Mouse (Mus musculus): ENCODE measurements at regions not wholly inside any gene's neighbourhood (a gene's known extent, or its start where the extent isn't known, plus 50 kb on each side); places are given as distances from the start of the nearest gene placed in this dataset.

DNA sequence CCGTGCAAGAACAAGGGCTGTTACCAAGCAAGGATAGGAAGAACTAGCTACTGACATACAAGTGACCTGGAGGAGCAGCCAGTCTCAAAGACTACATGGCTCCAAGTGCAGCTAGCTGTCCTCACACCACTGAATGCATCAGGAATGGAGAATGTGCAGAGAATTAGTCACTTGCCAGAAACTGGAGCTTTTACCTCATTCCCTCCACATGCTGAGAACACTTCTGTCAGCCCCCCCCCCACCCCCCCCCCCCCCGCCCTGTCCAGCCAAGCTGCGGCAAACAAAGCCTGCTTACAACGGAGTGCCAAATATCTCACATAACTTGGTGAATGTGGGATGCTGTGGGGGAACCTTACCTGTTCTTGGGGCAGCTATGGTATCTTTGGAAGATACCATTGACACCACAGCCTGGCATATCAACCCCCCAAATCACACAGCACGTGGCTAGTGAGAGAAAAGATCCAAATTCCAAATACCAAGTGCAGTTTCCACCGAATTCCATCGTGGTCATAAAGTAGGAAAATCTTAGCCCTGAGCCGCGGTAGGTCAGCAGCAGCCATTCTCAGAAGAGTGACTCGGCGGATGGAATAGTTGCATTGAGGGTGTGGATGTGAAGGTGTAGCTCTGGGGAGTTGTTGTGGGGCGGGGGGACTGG lies 126.3 kb downstream of the Gadd45g start:
- no peak for ATAC-seq (ENCODE audit: low FRiP score, low TSS enrichment)
- H3K27me3 ChIP-seq (ENCODE audit: control insufficient read depth, insufficient read depth, low read length): no peaks in the 10 kb centered on the region
- 80% methylated on average over 12 of the region's 12 CpGs for WGBS
- H3K9ac ChIP-seq (replicated peaks; ENCODE audit: low read length): no peak overlapping the region
- no peaks in the 10 kb centered on the region for H3K36me3 ChIP-seq (ENCODE audit: control insufficient read depth, insufficient read depth, low read length)
- DNase-seq: no peak
- H3K27ac ChIP-seq (replicated peaks; ENCODE audit: low read depth, low read length): no peak overlapping the region
- peaks cover 12% of the 10 kb centered on the region; the same call in 1 of the 2 replicates for H3K4me1 ChIP-seq (ENCODE audit: control insufficient read depth, insufficient read depth, low read length)
- no peak overlapping the region for H3K4me3 ChIP-seq (replicated peaks; ENCODE audit: low read depth, low read length)
- no peak overlapping the region for H3K4me2 ChIP-seq (ENCODE audit: low read length)
- H3K9me3 ChIP-seq (ENCODE audit: control insufficient read depth, low read length): no peaks in the 10 kb centered on the region

DNA sequence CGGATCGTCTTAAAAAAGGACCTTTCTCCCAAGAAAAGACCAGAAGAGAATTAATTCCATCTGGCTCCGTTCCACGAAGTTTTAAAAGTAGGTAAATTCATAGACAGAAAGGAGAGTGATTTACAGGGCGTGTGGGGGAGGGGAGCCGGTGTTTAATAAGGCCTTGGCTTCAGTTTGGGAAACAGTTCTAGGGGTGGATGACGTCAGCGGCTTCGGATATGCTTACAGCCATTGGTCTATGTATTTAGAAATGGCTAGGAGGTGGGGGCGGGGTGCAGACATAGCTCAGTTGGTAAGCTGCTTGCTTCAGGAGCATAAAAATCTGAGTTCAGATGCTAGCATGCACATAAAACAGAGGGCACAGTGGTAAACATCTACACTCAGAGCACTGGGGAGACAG lies 127.0 kb downstream of the Gadd45g start:
- no peak for DNase-seq
- no peak overlapping the region for H3K4me2 ChIP-seq (ENCODE audit: low read length)
- 82% methylated on average over 10 of the region's 10 CpGs for WGBS
- H3K9me3 ChIP-seq (ENCODE audit: control insufficient read depth, low read length): no peaks in the 10 kb centered on the region
- H3K4me1 ChIP-seq (ENCODE audit: control insufficient read depth, insufficient read depth, low read length): peaks cover 12% of the 10 kb centered on the region; the same call in 1 of the 2 replicates
- no peak overlapping the region for H3K4me3 ChIP-seq (replicated peaks; ENCODE audit: low read depth, low read length)
- H3K9ac ChIP-seq (replicated peaks; ENCODE audit: low read length): no peak overlapping the region
- no peak overlapping the region for H3K27ac ChIP-seq (replicated peaks; ENCODE audit: low read depth, low read length)
- no peak for ATAC-seq (ENCODE audit: low FRiP score, low TSS enrichment)
- no peaks in the 10 kb centered on the region for H3K36me3 ChIP-seq (ENCODE audit: control insufficient read depth, insufficient read depth, low read length)
- H3K27me3 ChIP-seq (ENCODE audit: control insufficient read depth, insufficient read depth, low read length): no peaks in the 10 kb centered on the region

DNA sequence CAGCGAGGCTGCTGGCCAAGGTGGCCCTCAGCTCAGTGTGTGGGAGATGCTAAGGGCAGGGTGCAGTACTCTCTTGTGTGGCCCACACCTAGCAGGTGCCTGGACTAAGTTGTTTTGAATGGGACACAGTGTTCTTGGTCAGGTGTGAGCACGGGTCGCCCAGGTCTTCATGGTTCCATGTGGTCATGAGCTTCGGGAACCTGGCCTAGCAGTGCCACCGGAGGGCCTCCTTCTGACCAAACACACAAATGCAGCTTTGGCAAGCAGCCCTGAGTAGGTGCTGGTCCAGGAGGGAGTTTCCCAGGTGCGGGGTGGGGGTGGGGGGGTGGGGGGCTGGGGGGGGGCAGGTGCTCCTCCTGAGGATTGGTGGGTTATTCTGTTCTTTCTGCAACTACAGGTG lies 127.6 kb downstream of the Gadd45g start:
- H3K27ac ChIP-seq (replicated peaks; ENCODE audit: low read depth, low read length): no peak overlapping the region
- no peaks in the 10 kb centered on the region for H3K36me3 ChIP-seq (ENCODE audit: control insufficient read depth, insufficient read depth, low read length)
- H3K9ac ChIP-seq (replicated peaks; ENCODE audit: low read length): no peak overlapping the region
- no peak overlapping the region for H3K4me3 ChIP-seq (replicated peaks; ENCODE audit: low read depth, low read length)
- no peaks in the 10 kb centered on the region for H3K27me3 ChIP-seq (ENCODE audit: control insufficient read depth, insufficient read depth, low read length)
- no peak for ATAC-seq (ENCODE audit: low FRiP score, low TSS enrichment)
- no peak overlapping the region for H3K4me2 ChIP-seq (ENCODE audit: low read length)
- WGBS: 93% methylated on average over 6 of the region's 6 CpGs
- no peak for DNase-seq
- H3K4me1 ChIP-seq (ENCODE audit: control insufficient read depth, insufficient read depth, low read length): peaks cover 12% of the 10 kb centered on the region; the same call in 1 of the 2 replicates
- H3K9me3 ChIP-seq (ENCODE audit: control insufficient read depth, low read length): no peaks in the 10 kb centered on the region

DNA sequence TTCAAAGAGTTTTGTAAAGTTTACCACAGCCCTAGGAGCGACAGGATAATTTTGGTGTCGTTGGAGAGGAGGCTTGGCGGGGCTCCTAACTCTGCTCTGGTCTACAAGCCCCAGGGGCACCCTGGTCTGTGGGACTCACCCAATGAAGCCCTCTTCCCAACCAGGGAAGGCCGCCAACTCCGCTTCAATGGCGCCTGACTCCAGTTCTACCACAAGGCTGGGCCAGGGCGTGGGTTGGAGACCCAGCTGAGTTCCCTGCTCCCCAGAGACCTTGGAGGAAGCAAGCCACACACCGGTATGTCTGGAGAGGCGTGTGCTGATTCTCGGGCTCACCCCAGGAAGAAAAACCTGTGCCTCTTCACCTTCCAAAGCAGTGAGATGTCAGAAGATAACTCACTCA lies 128.9 kb downstream of the Gadd45g start:
- Histone ChIP-seq H3K9ac (replicated peaks; ENCODE audit: low read length) (no peak overlapping the region), H3K4me2 (ENCODE audit: low read length) (no peak overlapping the region), H3K4me1 (ENCODE audit: control insufficient read depth, insufficient read depth, low read length) (peaks cover 12% of the 10 kb centered on the region; the same call in 1 of the 2 replicates), H3K27me3 (ENCODE audit: control insufficient read depth, insufficient read depth, low read length) (no peaks in the 10 kb centered on the region), H3K27ac (replicated peaks; ENCODE audit: low read depth, low read length) (no peak overlapping the region), H3K4me3 (replicated peaks; ENCODE audit: low read depth, low read length) (no peak overlapping the region), H3K36me3 (ENCODE audit: control insufficient read depth, insufficient read depth, low read length) (no peaks in the 10 kb centered on the region), H3K9me3 (ENCODE audit: control insufficient read depth, low read length) (no peaks in the 10 kb centered on the region)
- ATAC-seq (ENCODE audit: low FRiP score, low TSS enrichment) (no peak), DNase-seq (no peak)
- WGBS: 77% methylated on average over 10 of the region's 10 CpGs

DNA sequence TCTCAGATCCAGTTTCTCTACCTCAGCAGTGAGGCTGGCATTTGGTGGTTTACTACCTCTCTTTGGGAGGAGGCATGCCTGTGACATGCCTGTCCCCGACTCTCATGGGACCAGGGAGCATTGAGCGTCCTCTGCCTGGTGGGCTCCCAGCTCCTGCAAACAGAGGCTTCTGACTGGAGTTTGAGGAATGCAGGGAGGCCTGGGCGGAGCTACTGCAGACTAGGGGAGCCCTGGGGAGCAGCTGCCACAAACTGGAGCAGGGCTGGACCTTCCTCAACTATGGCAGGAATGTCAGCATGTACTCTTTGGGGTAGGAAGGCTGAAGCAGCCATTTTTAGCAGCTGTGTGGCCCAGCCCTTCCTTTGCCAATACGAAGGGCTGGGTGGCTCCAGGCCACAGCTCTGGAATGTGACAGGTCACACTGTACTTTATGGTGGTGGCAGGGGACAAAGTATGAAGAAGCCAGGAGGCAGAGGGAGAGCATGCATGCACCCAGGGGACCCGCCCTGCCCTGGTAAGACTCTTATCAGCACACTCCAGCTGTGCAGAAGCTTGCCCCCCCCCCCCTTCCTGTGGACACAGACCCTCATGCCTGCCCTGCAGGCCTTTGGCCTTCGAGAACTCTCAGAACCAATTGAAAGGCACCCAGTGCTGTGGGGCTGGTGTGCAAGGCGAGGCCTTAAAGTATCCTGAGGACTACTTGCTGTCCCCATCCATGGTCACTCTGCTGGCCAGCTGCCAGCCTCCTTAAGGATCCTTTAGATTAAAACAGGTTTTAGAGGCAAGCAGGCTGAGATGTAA lies 129.5 kb downstream of the Gadd45g start:
- H3K9me3 ChIP-seq (ENCODE audit: control insufficient read depth, low read length): no peaks in the 10 kb centered on the region
- H3K36me3 ChIP-seq (ENCODE audit: control insufficient read depth, insufficient read depth, low read length): no peaks in the 10 kb centered on the region
- ATAC-seq (ENCODE audit: low FRiP score, low TSS enrichment) (no peak), DNase-seq (peak; percentile 30)
- no peaks in the 10 kb centered on the region for H3K27me3 ChIP-seq (ENCODE audit: control insufficient read depth, insufficient read depth, low read length)
- no peak overlapping the region for H3K27ac ChIP-seq (replicated peaks; ENCODE audit: low read depth, low read length)
- no peak overlapping the region for H3K4me2 ChIP-seq (ENCODE audit: low read length)
- WGBS: 48% methylated on average over 7 of the region's 7 CpGs
- no peak overlapping the region for H3K9ac ChIP-seq (replicated peaks; ENCODE audit: low read length)
- peaks cover 12% of the 10 kb centered on the region; the same call in 1 of the 2 replicates for H3K4me1 ChIP-seq (ENCODE audit: control insufficient read depth, insufficient read depth, low read length)
- no peak overlapping the region for H3K4me3 ChIP-seq (replicated peaks; ENCODE audit: low read depth, low read length)

DNA sequence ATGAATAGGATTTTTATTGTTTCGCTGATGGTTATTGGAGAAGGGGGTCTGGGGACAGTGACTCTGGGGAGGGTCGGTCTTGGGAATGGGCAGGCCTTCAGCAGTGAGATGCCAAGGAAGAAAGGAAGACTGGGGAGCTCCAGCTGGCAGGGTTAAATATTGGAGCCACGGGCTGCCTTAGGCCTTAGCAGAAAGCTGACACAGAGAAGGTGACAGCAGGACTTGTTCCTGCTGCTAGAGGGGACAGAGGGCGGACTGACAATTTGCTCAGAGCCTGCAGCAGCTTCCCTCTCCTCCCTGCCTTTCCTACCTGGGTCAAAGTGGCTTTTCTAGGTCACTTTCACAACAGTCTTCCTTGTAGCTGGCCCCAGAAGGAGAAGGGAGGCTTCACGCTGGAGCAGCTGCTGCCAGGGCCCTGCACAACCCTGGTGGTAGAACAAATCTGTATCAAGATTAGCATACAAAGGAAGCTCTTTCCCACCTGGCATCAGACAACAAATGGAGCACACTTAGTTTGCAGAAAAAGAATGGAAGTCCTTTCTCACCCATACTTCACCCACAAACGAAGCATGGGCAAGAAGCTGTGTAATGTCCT lies 130.2 kb downstream of the Gadd45g start:
- WGBS: 74% methylated on average over 6 of the region's 6 CpGs
- H3K36me3 ChIP-seq (ENCODE audit: control insufficient read depth, insufficient read depth, low read length): no peaks in the 10 kb centered on the region
- H3K4me3 ChIP-seq (replicated peaks; ENCODE audit: low read depth, low read length): no peak overlapping the region
- no peaks in the 10 kb centered on the region for H3K9me3 ChIP-seq (ENCODE audit: control insufficient read depth, low read length)
- H3K4me1 ChIP-seq (ENCODE audit: control insufficient read depth, insufficient read depth, low read length): peaks cover 12% of the 10 kb centered on the region; the same call in 1 of the 2 replicates
- DNase-seq (no peak), ATAC-seq (ENCODE audit: low FRiP score, low TSS enrichment) (no peak)
- no peak overlapping the region for H3K4me2 ChIP-seq (ENCODE audit: low read length)
- H3K27me3 ChIP-seq (ENCODE audit: control insufficient read depth, insufficient read depth, low read length): no peaks in the 10 kb centered on the region
- no peak overlapping the region for H3K9ac ChIP-seq (replicated peaks; ENCODE audit: low read length)
- no peak overlapping the region for H3K27ac ChIP-seq (replicated peaks; ENCODE audit: low read depth, low read length)

DNA sequence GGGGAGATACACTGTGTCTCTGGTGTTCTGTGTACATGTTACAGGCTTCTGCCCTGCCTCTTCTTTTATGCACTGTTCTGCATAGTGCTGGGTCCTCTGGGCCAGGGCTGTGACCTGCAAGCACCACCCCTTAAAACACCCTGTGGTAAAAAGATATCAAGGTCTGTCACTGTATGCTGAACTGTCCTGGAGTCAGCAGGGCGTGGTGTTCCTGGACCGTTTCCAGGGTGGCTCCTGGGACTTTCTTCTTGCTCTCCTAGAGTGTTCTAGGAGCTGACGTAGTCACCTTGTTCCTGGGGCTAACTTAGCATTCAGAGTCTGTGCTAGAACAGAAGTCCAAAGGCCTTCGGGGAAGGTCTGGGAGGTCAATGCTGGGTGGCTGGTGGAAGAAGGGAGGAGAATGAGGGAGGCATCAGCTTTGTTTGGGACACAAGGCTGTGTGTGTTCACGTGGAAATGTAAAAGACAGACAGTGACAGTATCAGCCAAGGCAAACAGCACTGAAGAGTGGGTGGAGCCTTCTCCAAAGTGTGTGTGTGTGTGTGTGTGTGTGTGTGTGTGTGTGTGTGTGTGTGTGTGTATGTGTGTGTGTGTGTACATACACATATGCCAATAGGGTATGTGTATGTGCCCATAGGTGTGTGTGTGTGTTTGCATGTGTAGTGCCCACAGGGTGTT lies 133.0 kb downstream of the Gadd45g start:
- ATAC-seq (ENCODE audit: low FRiP score, low TSS enrichment) (no peak), DNase-seq (no peak)
- no peak overlapping the region for H3K27ac ChIP-seq (replicated peaks; ENCODE audit: low read depth, low read length)
- H3K4me3 ChIP-seq (replicated peaks; ENCODE audit: low read depth, low read length): no peak overlapping the region
- peaks cover 12% of the 10 kb centered on the region; the same call in 1 of the 2 replicates for H3K4me1 ChIP-seq (ENCODE audit: control insufficient read depth, insufficient read depth, low read length)
- H3K27me3 ChIP-seq (ENCODE audit: control insufficient read depth, insufficient read depth, low read length): no peaks in the 10 kb centered on the region
- no peak overlapping the region for H3K9ac ChIP-seq (replicated peaks; ENCODE audit: low read length)
- no peak overlapping the region for H3K4me2 ChIP-seq (ENCODE audit: low read length)
- H3K9me3 ChIP-seq (ENCODE audit: control insufficient read depth, low read length): no peaks in the 10 kb centered on the region
- H3K36me3 ChIP-seq (ENCODE audit: control insufficient read depth, insufficient read depth, low read length): no peaks in the 10 kb centered on the region
- WGBS: 85% methylated on average over 5 of the region's 5 CpGs

DNA sequence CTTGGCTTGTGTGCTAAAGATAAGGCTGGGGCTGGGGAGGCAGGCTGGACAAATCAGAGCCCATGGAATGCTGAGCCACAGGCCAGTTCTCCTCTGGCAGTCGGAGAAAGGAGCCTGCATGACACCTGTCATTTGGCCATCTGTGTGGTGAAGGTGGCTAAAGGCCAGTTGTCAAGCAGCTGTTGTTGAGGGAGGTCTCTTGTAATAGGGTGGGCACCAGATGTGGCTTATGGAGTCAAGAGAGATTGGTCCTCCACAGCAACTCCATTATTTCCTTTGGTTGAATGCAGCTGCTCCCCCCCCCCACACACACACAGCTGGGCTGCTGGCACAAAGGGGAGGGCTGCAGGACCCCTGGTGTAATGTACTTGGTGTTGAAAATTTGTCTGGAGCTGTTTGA lies 133.9 kb downstream of the Gadd45g start:
- Histone ChIP-seq H3K27me3 (ENCODE audit: control insufficient read depth, insufficient read depth, low read length) (no peaks in the 10 kb centered on the region), H3K9me3 (ENCODE audit: control insufficient read depth, low read length) (no peaks in the 10 kb centered on the region), H3K4me1 (ENCODE audit: control insufficient read depth, insufficient read depth, low read length) (peaks cover 12% of the 10 kb centered on the region; the same call in 1 of the 2 replicates), H3K36me3 (ENCODE audit: control insufficient read depth, insufficient read depth, low read length) (no peaks in the 10 kb centered on the region), H3K4me2 (ENCODE audit: low read length) (no peak overlapping the region), H3K27ac (replicated peaks; ENCODE audit: low read depth, low read length) (no peak overlapping the region), H3K9ac (replicated peaks; ENCODE audit: low read length) (no peak overlapping the region), H3K4me3 (replicated peaks; ENCODE audit: low read depth, low read length) (no peak overlapping the region)
- WGBS: 43% methylated on average over 1 of the region's 1 CpGs
- ATAC-seq (ENCODE audit: low FRiP score, low TSS enrichment) (no peak), DNase-seq (no peak)
